In the genomic region with DNA sequence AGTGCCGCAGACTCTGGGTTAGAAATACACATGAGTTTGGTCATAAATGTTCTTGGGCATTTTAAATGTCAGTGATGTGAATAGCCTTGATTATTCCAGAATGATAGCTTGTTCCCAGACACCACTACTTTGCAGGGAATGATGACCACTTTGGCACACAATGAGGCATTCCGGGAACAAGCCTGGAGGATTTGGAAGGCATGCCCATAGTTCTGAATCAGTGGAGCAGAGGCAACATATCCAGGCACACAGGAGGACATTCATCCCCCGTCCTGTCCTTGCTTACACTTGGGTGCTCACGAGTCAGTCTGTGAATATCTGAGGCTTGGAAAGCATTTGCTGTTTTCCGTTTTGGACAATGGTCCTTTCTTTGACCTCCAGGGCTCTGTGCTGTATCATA, we compare ENCODE assay signal across 10 mouse cellular contexts.
DNase-seq lines count a peak whose midpoint lies in the region; ATAC-seq and TF ChIP-seq lines count a peak whose summit lies in the region.
"Had no signal": no experiment of that assay in that cellular context is flagged by ENCODE, and none has a peak within 500 bp of the region (broad histone marks: within the 10 kb centered on the region; RNA-seq: fewer than 3 reads in every experiment).

No protein-coding gene starts in this region.

- 0 out of 2 replicates have a peak, but pooled peaks cover 6% of the 10 kb centered on the region for H3K4me1 ChIP-seq in heart, postnatal 0 days (ENCODE audit: control insufficient read depth, insufficient read depth)
- peaks cover 4% of the 10 kb centered on the region; the same call in 1 of the 2 replicates for H3K4me1 ChIP-seq in limb, embryonic 10.5 days
- H3K4me1 ChIP-seq: lung, embryonic 15.5 days had no signal

- no peak for TF ChIP-seq EP300 in heart, postnatal 0 days (IDR thresholded peaks at IDR 0.05; ENCODE audit: low read depth)

- H3K27me3 ChIP-seq in Patski = no peaks in the 10 kb centered on the region
- H3K27me3 ChIP-seq in heart, postnatal 0 days (ENCODE audit: control insufficient read depth, insufficient read depth, low read length) = no peaks in the 10 kb centered on the region
- no peaks in the 10 kb centered on the region for H3K27me3 ChIP-seq in limb, embryonic 10.5 days (ENCODE audit: low read depth, poor library complexity, severe bottlenecking)
- H3K27me3 ChIP-seq: lung, embryonic 15.5 days had no signal

- POLR2A ChIA-PET in Patski (lab: Charles Lee) = interaction anchor here (0.9 to 2.6 kb wide), 9 partner anchors 37 to 241 kb away, joined by 3 to 12 read pairs (median 6); no protein-coding TSS in a partner anchor

- H3K9me3 ChIP-seq in heart, postnatal 0 days (replicated peaks; ENCODE audit: control insufficient read depth, low read length) = no peaks in the 10 kb centered on the region
- H3K9me3 ChIP-seq in limb, embryonic 10.5 days (replicated peaks) = no peaks in the 10 kb centered on the region
- H3K9me3 ChIP-seq: lung, embryonic 15.5 days had no signal

- H3K27ac ChIP-seq in heart, postnatal 0 days (ENCODE audit: low read depth) = peak overlapping the region; percentile 43
- H3K27ac ChIP-seq in limb, embryonic 10.5 days = no peak overlapping the region
- H3K27ac ChIP-seq: lung, embryonic 15.5 days had no signal

- H3K9ac ChIP-seq in heart, postnatal 0 days (replicated peaks; ENCODE audit: low read depth, low read length) = no peak overlapping the region
- H3K9ac ChIP-seq: lung, embryonic 15.5 days had no signal

- ATAC-seq in frontal cortex, adult (ENCODE audit: low TSS enrichment) = peak; percentile 55
- ATAC-seq in Patski = peak; percentile 93
- no peak for ATAC-seq in heart, postnatal 0 days (ENCODE audit: insufficient read depth, low read depth)

- H3K4me3 ChIP-seq in heart, postnatal 0 days (ENCODE audit: low read depth, low read length) = no peak overlapping the region
- no peak overlapping the region for H3K4me3 ChIP-seq in limb, embryonic 10.5 days
- H3K4me3 ChIP-seq: lung, embryonic 15.5 days had no signal

- 36% methylated on average over 5 of the region's 5 CpGs for WGBS in heart, postnatal 0 days
- WGBS in limb, embryonic 10.5 days = 81% methylated on average over 5 of the region's 5 CpGs

- TF ChIP-seq CTCF in Patski (IDR thresholded peaks at IDR 0.05) = no peak
- no peak for TF ChIP-seq CTCF in heart, postnatal 0 days (IDR thresholded peaks at IDR 0.05; ENCODE audit: low read depth)

- no peak overlapping the region for H3K4me2 ChIP-seq in heart, postnatal 0 days (ENCODE audit: low read depth, low read length)
- H3K4me2 ChIP-seq: lung, embryonic 15.5 days had no signal

- CTCF ChIA-PET in Patski (lab: Charles Lee) = interaction anchor here (0.7 to 2.3 kb wide), 13 partner anchors 10 to 414 kb away, joined by 3 to 10 read pairs (median 4); no protein-coding TSS in a partner anchor

- no peak for DNase-seq in frontal cortex, postnatal 14 days (ENCODE audit: low spot score in 2 of 2)
- peak; percentile 50 for DNase-seq in layer of hippocampus, adult 9-11 months
- no peak for DNase-seq in layer of hippocampus, postnatal 10 days (ENCODE audit: low spot score in 2 of 2)
- peak; percentile 100 for DNase-seq in Patski (ENCODE audit: low read depth, low spot score)
- no peak for DNase-seq in heart, postnatal 0 days (ENCODE audit: low spot score)
- no peak for DNase-seq in urinary bladder, postnatal 14 days (ENCODE audit: low spot score)
- no peak for DNase-seq in limb, embryonic 10.5 days (ENCODE audit: low spot score)
- DNase-seq: cerebellum, adult 9-10 months had no signal

- no peaks in the 10 kb centered on the region for H3K36me3 ChIP-seq in heart, postnatal 0 days (replicated peaks; ENCODE audit: control insufficient read depth, insufficient read depth, low read length)
- no peaks in the 10 kb centered on the region for H3K36me3 ChIP-seq in limb, embryonic 10.5 days
- H3K36me3 ChIP-seq: lung, embryonic 15.5 days had no signal

- in situ Hi-C loops in Patski (cut with MboI; ENCODE audit: low pct_unique_long_range_greater_than_20kb) = no loop called here

Comparison
In these comparisons a context has a peak if more than half of its experiments do, and no peak if none do; other contexts are left out.
1. DNase-seq: peak in layer of hippocampus, adult 9-11 months (single experiment) and Patski (single experiment); none in frontal cortex, postnatal 14 days (0 of 2), layer of hippocampus, postnatal 10 days (0 of 2), heart, postnatal 0 days (single experiment), urinary bladder, postnatal 14 days (single experiment) and limb, embryonic 10.5 days (single experiment).